Mouse (Mus musculus): ENCODE measurements around the gene Prdx2. TPM values are rescaled to one million over a fixed set of nuclear protein-coding genes. Genes with fewer than 3 reads are reported as not detected.

Prdx2 gene
- polyA plus RNA-seq, 1 experiment from 2014 or later, result 1,369 TPM

- Histone ChIP-seq H3K4me2 (no peak overlapping the region), H3K36me3 (peaks cover 44% of the 10 kb centered on the region), H3K4me3 (no peak overlapping the region), H3K27me3 (peaks cover 22% of the 10 kb centered on the region), H3K27ac (replicated peaks) (no peak overlapping the region), H3K9me3 (no peaks in the 10 kb centered on the region), H3K9ac (0 out of 2 replicates have a peak overlapping the region, but pooled peaks have one; percentile 9), H3K4me1 (replicated peaks) (peaks cover 75% of the 10 kb centered on the region)
- WGBS, result 81% methylated on average over 8 of the region's 8 CpGs
- ATAC-seq (ENCODE audit: low read depth), result no peak
Observed at GRCm38 (mm10) chr8:84974543-84975142, 5.3 kb downstream of the Prdx2 start.

DNA sequence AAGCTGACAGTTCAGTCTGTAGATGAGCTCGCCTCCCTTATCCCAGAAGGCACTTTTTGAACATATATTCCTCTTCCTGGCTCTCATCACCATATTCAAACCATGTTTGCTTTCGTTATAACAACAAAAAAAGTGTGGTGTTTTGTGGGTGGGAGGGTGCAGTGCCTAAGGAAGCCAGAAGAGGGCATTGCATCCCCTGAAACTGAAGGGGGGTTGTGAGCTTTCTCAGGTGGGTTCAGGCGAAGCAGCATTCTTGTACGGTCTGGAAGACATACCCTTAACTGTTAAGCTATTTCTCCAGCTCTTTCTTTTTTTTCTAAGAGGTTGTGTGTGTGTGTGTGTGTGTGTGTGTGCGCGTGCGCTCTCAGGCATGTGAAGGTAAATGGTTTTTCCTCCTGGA, 6.0 kb downstream of the Prdx2 start:
- WGBS, result 29% methylated on average over 7 of the region's 7 CpGs
- peaks cover 44% of the 10 kb centered on the region for H3K36me3 ChIP-seq
- H3K27ac ChIP-seq (replicated peaks), result peak overlapping the region; percentile 73
- no peak for ATAC-seq (ENCODE audit: low read depth)
- H3K9ac ChIP-seq, result peak overlapping the region; percentile 61; the same call in 1 of the 2 replicates
- H3K4me1 ChIP-seq (replicated peaks), result peaks cover 81% of the 10 kb centered on the region
- H3K9me3 ChIP-seq, result no peaks in the 10 kb centered on the region
- peak overlapping the region; percentile 53; the same call in 1 of the 2 replicates for H3K4me3 ChIP-seq
- H3K27me3 ChIP-seq, result peaks cover 26% of the 10 kb centered on the region
- peak overlapping the region; percentile 98 for H3K4me2 ChIP-seq

DNA sequence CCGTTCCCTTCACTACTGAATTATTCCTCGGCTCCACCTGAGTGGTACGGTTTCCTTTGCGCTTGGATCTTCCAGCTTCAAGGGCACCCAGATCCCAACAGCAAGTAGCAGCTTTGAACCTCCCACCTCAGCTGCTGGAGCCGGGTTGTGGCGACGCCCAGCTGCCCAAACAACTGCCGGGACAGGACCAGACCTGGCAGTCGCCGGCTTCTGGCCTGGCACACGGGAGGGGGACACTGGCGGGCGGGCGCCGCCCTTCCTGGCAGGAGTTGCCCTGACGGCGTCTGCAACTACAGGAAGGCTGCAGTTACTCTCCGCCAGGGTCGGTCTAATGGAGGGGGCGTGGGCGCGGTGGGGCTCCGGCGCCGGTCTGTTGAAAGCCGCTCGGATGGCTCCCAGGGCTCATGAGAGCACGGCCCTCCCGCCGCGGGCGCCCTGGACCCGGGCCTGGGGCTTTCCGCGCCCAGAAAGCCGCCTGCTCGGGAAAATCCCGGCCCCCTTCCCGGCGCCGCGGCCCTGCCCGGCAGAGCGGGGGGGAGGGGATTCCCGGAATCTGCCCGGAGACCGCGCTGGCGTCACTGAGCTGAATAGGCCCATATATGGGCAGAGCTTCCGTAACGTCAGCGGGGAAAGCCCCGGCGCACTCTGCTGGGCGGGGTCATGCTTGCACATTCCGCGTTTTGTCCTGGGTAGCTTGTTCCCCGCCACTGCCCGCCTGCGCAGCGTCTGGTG, 6.8 kb downstream of the Prdx2 start:
- no peaks in the 10 kb centered on the region for H3K9me3 ChIP-seq
- H3K9ac ChIP-seq, result peak overlapping the region; percentile 75
- peak overlapping the region; percentile 98 for H3K4me2 ChIP-seq
- H3K36me3 ChIP-seq, result peaks cover 40% of the 10 kb centered on the region
- H3K27me3 ChIP-seq, result peaks cover 33% of the 10 kb centered on the region
- peak; percentile 72 for ATAC-seq (ENCODE audit: low read depth)
- H3K4me1 ChIP-seq (replicated peaks), result peaks cover 81% of the 10 kb centered on the region
- 1% methylated on average over 60 of the region's 61 CpGs for WGBS
- peak overlapping the region; percentile 73 for H3K27ac ChIP-seq (replicated peaks)
- peak overlapping the region; percentile 53 for H3K4me3 ChIP-seq

GRCm38 (mm10) chr8:84976763-84977434, 7.5 kb downstream of the Prdx2 start:
- H3K9ac ChIP-seq, result peak overlapping the region; percentile 75
- H3K9me3 ChIP-seq, result no peaks in the 10 kb centered on the region
- H3K27me3 ChIP-seq, result peaks cover 34% of the 10 kb centered on the region
- H3K4me1 ChIP-seq (replicated peaks), result peaks cover 81% of the 10 kb centered on the region
- WGBS, result 1% methylated on average over 25 of the region's 25 CpGs
- no peak for ATAC-seq (ENCODE audit: low read depth)
- H3K36me3 ChIP-seq, result peaks cover 33% of the 10 kb centered on the region
- peak overlapping the region; percentile 98 for H3K4me2 ChIP-seq
- H3K27ac ChIP-seq (replicated peaks), result 0 out of 2 replicates have a peak overlapping the region, but pooled peaks have one; percentile 40
- H3K4me3 ChIP-seq, result peak overlapping the region; percentile 53

GRCm38 (mm10) chr8:84977435-84978247, 8.3 kb downstream of the Prdx2 start:
- H3K4me1 ChIP-seq (replicated peaks), result peaks cover 80% of the 10 kb centered on the region
- 1% methylated on average over 69 of the region's 70 CpGs for WGBS

GRCm38 (mm10) chr8:84978248-84978940, 9.0 kb downstream of the Prdx2 start, which contains the start of gene Junb:
Junb (minus strand) TSS chr8:84978718.
- H3K4me1 ChIP-seq (replicated peaks), result peaks cover 79% of the 10 kb centered on the region
- peak within 1 kb of the TSS; percentile 46 for H3K27ac ChIP-seq (replicated peaks)
- peaks cover 43% of the 10 kb centered on the region for H3K27me3 ChIP-seq
- no peaks in the 10 kb centered on the region for H3K9me3 ChIP-seq
- WGBS, result under 1% methylated on average over 63 of the region's 63 CpGs
- H3K4me2 ChIP-seq, result peak within 1 kb of the TSS; percentile 98
- peaks cover 18% of the 10 kb centered on the region for H3K36me3 ChIP-seq
- peak; percentile 34 for ATAC-seq (ENCODE audit: low read depth)
- H3K4me3 ChIP-seq, result peak within 1 kb of the TSS; percentile 53
- H3K9ac ChIP-seq, result peak within 1 kb of the TSS; percentile 75

More at GRCm38 (mm10) chr8:84977435-84978247, 8.3 kb downstream of the Prdx2 start:
- ATAC-seq (ENCODE audit: low read depth), result no peak
- no peaks in the 10 kb centered on the region for H3K9me3 ChIP-seq
- H3K4me3 ChIP-seq, result peak overlapping the region; percentile 53
- H3K27ac ChIP-seq (replicated peaks), result 0 out of 2 replicates have a peak overlapping the region, but pooled peaks have one; percentile 46
- peaks cover 25% of the 10 kb centered on the region for H3K36me3 ChIP-seq
- peak overlapping the region; percentile 98 for H3K4me2 ChIP-seq
- H3K9ac ChIP-seq, result peak overlapping the region; percentile 75
- peaks cover 41% of the 10 kb centered on the region for H3K27me3 ChIP-seq

DNA sequence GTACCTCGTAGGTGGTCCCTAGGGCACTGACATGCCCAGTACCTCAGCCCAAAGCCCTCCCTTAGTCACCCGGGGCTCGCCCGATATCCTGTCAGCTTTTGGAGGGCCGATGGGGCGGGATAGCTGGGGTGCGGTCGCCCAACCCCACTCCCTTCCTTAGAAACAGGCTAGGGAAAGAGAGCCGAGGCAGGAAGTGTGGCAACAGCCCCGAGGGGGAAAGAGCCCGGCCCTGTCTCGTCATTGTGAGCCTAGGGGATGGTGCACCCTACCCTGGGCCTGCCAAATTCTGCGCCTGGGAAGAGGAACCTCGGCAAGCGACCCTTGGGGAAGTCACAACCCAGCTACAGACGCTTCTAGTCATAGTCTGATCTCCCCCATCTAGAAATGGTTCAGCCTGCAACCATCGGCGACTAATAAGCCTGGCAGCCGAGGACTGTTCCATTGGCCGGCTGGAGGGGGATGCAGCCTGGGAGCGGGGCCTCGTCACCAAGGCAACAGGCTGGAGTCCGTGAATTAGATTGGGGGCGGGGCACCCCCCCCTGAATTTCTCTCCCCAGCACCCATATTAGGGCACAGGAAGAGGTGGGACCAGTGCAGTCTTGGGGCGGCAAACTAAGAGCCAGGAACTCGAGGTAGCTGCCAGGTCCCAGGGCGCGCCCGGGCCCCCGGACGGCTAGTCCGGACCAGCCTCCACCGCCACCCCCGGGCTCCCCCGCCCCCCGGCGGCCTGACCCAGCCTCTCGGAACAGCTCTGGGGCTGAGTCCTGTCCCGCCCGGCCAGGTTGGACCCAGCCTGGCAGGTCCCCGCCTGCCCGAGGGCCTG, 10.4 kb downstream of the Prdx2 start:
- peak overlapping the region; percentile 33; the same call in 1 of the 2 replicates for H3K27ac ChIP-seq (replicated peaks)
- peak; percentile 17; the same call in 1 of the 2 replicates for ATAC-seq (ENCODE audit: low read depth)

GRCm38 (mm10) chr8:84980622-84981358, 11.4 kb downstream of the Prdx2 start:
- H3K4me1 ChIP-seq (replicated peaks), result peaks cover 81% of the 10 kb centered on the region
- H3K9ac ChIP-seq, result no peak overlapping the region
- peak overlapping the region; percentile 71 for H3K27ac ChIP-seq (replicated peaks)
- 33% methylated on average over 11 of the region's 11 CpGs for WGBS
- no peak for ATAC-seq (ENCODE audit: low read depth)
- peaks cover 58% of the 10 kb centered on the region for H3K27me3 ChIP-seq
- H3K36me3 ChIP-seq, result no peaks in the 10 kb centered on the region
- H3K9me3 ChIP-seq, result no peaks in the 10 kb centered on the region
- peak overlapping the region; percentile 98 for H3K4me2 ChIP-seq
- H3K4me3 ChIP-seq, result no peak overlapping the region; the same call in 1 of the 2 replicates

More for the DNA sequence above, 10.4 kb downstream of the Prdx2 start:
- H3K36me3 ChIP-seq, result peaks cover 5% of the 10 kb centered on the region
- H3K27me3 ChIP-seq, result peaks cover 57% of the 10 kb centered on the region
- H3K4me1 ChIP-seq (replicated peaks), result peaks cover 81% of the 10 kb centered on the region
- peak overlapping the region; percentile 98 for H3K4me2 ChIP-seq
- peak overlapping the region; percentile 33 for H3K4me3 ChIP-seq
- peak overlapping the region; percentile 58 for H3K9ac ChIP-seq
- WGBS, result 2% methylated on average over 42 of the region's 42 CpGs
- no peaks in the 10 kb centered on the region for H3K9me3 ChIP-seq

- Histone ChIP-seq H3K27ac (replicated peaks) (peak overlapping the region; percentile 71; the same call in 1 of the 2 replicates), H3K36me3 (no peaks in the 10 kb centered on the region), H3K4me2 (no peak overlapping the region), H3K4me1 (replicated peaks) (peaks cover 80% of the 10 kb centered on the region), H3K9me3 (no peaks in the 10 kb centered on the region), H3K9ac (no peak overlapping the region; the same call in 1 of the 2 replicates), H3K27me3 (peaks cover 64% of the 10 kb centered on the region), H3K4me3 (no peak overlapping the region)
- WGBS, result 80% methylated on average over 15 of the region's 15 CpGs
- ATAC-seq (ENCODE audit: low read depth), result no peak
Observed at GRCm38 (mm10) chr8:84981644-84982498, 12.5 kb downstream of the Prdx2 start.
